Mouse (Mus musculus) stomach, embryonic 14.5 days (tissue): ENCODE measurements around the gene Upk3a. TPM values are rescaled to one million over a fixed set of nuclear protein-coding genes. Genes with fewer than 3 reads are reported as not detected.

Source experiments
- ATAC-seq: fragments of 200-750 bp; cut with Nextera tagmentation; 2 replicates; pipeline ENCODE4 v1.8.0; 2017; ENCODE audit warnings: low read depth, moderate TSS enrichment; ENCODE audit not compliant: insufficient number of reproducible peaks, insufficient read depth, low FRiP score
- H3K27ac ChIP-seq: fragments of 300-500 bp; sonication (generic); 2 replicates; pipeline ENCODE4 v1.5.1; 2014; ENCODE audit warnings: mild to moderate bottlenecking, low read length, moderate library complexity, mixed read lengths
- H3K27me3 ChIP-seq: fragments of 300-500 bp; sonication (generic); 2 replicates; pipeline ENCODE4 v1.6.1; 2014; ENCODE audit warnings: low read length, control low read depth, mixed read lengths; ENCODE audit not compliant: control insufficient read depth, insufficient read depth
- H3K36me3 ChIP-seq: fragments of 300-500 bp; sonication (generic); 2 replicates; pipeline ENCODE4 v1.6.1; 2014; ENCODE audit warnings: mild to moderate bottlenecking, control low read depth, low read length, moderate library complexity, mixed read lengths; ENCODE audit not compliant: control insufficient read depth, insufficient read depth
- H3K4me1 ChIP-seq: fragments of 300-500 bp; sonication (generic); 2 replicates; pipeline ENCODE4 v1.6.1; 2014; ENCODE audit warnings: low read length, control low read depth, mixed read lengths; ENCODE audit not compliant: control insufficient read depth, insufficient read depth
- H3K4me2 ChIP-seq: fragments of 300-500 bp; sonication (generic); replicated peaks from 2 replicates; pipeline ENCODE4 v1.6.1; 2014; ENCODE audit warnings: low read depth, low read length, control low read depth
- H3K4me3 ChIP-seq: fragments of 300-500 bp; sonication (generic); 2 replicates; pipeline ENCODE4 v1.5.1; 2014; ENCODE audit warnings: low read depth, low read length, control low read depth
- H3K9ac ChIP-seq: fragments of 300-500 bp; sonication (generic); replicated peaks from 2 replicates; pipeline ENCODE4 v1.6.1; 2014; ENCODE audit warnings: low read depth, mild to moderate bottlenecking, control low read depth, low read length, moderate library complexity, mixed read lengths
- H3K9me3 ChIP-seq: fragments of 300-500 bp; sonication (generic); 2 replicates; pipeline ENCODE4 v1.6.1; 2016; ENCODE audit warnings: low read depth, low read length, control low read depth; ENCODE audit not compliant: control insufficient read depth
- WGBS: fragments of 180-500 bp; shearing (Covaris S2); extraction: QIAGEN DNeasy Blood & Tissue Kit; methylation state at CpG from one replicate; pipeline ENCODE4 v1.1.7; 2014; 5-methylcytosine and 5-hydroxymethylcytosine counted together
- polyA plus RNA-seq: library from polyadenylated mRNA; unstranded; fragments of >200 nt; fragmentation: Nextera tagmentation; extraction: Ambion mirVana; gene quantifications from 2 replicates; pipeline ENCODE4 v1.2.1, GENCODE M21; 2014

The Upk3a gene
- polyA plus RNA-seq, 1 experiment from 2014 or later = 11.5 TPM

GRCm38 (mm10) chr15:84985516-84986160, 31.3 kb upstream of the Upk3a start:
- no peak overlapping the region for H3K4me2 ChIP-seq
- no peaks in the 10 kb centered on the region for H3K27me3 ChIP-seq
- no peak overlapping the region for H3K9ac ChIP-seq
- H3K36me3 ChIP-seq = no peaks in the 10 kb centered on the region
- no peaks in the 10 kb centered on the region for H3K9me3 ChIP-seq
- WGBS = 85% methylated on average over 12 of the region's 12 CpGs
- no peak overlapping the region for H3K27ac ChIP-seq
- H3K4me3 ChIP-seq = no peak overlapping the region
- no peak for ATAC-seq
- peaks cover 13% of the 10 kb centered on the region; the same call in 1 of the 2 replicates for H3K4me1 ChIP-seq

GRCm38 (mm10) chr15:84986171-84987019, 30.5 kb upstream of the Upk3a start:
- WGBS = 59% methylated on average over 4 of the region's 4 CpGs
- H3K27me3 ChIP-seq = no peaks in the 10 kb centered on the region
- ATAC-seq = no peak
- no peak overlapping the region for H3K27ac ChIP-seq
- H3K4me3 ChIP-seq = peak overlapping the region; percentile 74
- H3K4me2 ChIP-seq = peak overlapping the region; percentile 85
- peaks cover 13% of the 10 kb centered on the region; the same call in 1 of the 2 replicates for H3K4me1 ChIP-seq
- H3K9me3 ChIP-seq = no peaks in the 10 kb centered on the region
- H3K9ac ChIP-seq = peak overlapping the region; percentile 88; the same call in 1 of the 2 replicates
- no peaks in the 10 kb centered on the region for H3K36me3 ChIP-seq

DNA sequence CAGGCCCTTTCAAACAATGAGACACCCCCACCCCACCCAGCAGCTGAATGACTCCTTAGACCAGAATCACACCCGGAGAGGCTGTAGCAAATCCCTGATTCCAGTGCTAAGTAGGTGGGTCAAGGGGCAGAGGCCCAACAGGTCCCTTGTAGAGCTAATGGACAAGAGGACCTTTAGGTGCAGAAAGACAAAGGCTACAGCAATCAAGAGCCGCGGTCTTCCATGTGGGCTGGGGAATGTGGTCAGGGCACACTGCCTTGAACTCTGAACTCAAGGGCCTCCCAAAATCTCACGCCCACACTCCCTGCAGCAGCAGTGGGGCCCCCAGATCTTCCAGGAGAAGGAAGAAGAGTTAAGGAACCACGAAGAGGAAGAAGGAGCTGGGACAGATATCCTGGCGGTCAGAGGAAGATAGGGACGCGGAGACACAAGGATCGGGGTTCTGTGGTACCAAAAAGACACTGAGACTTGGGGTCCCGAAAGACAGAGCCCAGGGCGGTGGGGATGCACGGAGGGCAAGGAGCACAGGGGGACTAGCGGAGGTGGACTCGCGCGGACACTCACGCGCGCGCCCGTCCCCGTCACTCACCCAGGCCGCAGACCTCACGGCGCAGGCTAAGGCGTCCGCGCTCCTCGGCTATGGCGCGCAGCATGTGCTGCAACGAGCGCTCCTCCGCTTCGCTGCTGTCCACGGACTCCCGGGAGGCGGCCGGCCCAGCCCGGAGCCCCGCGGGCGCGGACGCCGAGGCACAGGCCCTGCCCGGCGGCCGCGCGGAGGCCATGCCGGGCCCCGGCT, 29.7 kb upstream of the Upk3a start:
- peak overlapping the region; percentile 85 for H3K4me2 ChIP-seq
- no peaks in the 10 kb centered on the region for H3K27me3 ChIP-seq
- no peaks in the 10 kb centered on the region for H3K36me3 ChIP-seq
- WGBS = under 1% methylated on average over 40 of the region's 53 CpGs
- H3K4me1 ChIP-seq = peaks cover 13% of the 10 kb centered on the region; the same call in 1 of the 2 replicates
- no peaks in the 10 kb centered on the region for H3K9me3 ChIP-seq
- peak overlapping the region; percentile 74 for H3K4me3 ChIP-seq
- peak overlapping the region; percentile 88 for H3K9ac ChIP-seq
- H3K27ac ChIP-seq = peak overlapping the region; percentile 48
- ATAC-seq = peak; percentile 66

DNA sequence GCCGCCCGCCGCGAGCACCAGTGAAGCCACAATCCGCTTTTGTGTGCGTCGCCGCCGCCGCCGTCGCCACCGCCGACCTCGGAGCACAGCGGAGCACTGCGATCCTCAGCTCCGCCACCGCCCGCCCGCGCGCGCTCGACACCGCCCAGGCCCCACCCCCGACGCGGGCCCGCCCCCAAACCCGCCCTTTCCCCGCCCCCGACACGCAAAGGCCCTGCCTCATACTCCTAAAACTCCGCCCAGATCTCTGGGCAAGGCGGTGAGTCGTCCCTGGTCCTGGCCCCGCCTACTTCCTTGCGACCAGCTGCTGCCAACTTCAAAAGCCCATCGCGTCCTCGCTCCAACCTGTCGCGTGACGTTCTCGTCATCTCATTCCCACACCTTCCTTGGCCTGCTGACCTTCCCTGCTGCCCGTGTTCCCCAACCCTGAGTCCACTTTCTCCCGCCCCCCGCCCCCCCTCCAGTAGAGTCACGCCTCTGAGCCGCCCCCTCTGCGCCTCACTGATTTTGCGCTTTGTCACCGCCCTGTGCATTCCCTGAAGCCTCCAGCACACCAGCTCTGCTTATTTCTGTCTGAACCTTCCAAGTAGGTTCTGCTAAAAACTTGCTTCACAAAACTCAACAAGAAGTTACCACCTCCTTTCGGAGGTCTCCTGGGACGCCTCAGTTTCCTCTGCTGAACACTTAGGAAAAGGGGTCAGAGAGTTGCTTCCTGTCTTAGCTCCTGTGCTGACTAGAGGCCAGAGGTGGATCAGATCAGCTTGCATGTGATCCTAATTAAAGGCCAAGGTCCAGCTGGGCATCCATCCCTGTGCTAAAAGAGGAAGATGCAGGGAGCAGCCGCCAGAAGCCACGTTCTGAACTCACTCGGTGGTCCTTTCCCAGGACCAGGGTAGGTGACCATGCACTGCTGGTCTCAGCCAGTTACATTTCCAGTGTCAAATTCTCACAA, 28.8 kb upstream of the Upk3a start, which contains the start of gene 5031439G07Rik:
Gene 5031439G07Rik (minus strand): TSS at position 678 of the 952 bp plus-strand sequence.
- peak within 1 kb of the TSS; percentile 88 for H3K9ac ChIP-seq
- H3K27ac ChIP-seq = peak within 1 kb of the TSS; percentile 48
- WGBS = 2% methylated on average over 50 of the region's 59 CpGs
- H3K4me2 ChIP-seq = peak within 1 kb of the TSS; percentile 85
- peak; percentile 90 for ATAC-seq
- no peaks in the 10 kb centered on the region for H3K27me3 ChIP-seq
- H3K4me1 ChIP-seq = peaks cover 13% of the 10 kb centered on the region; the same call in 1 of the 2 replicates
- H3K9me3 ChIP-seq = no peaks in the 10 kb centered on the region
- no peaks in the 10 kb centered on the region for H3K36me3 ChIP-seq
- H3K4me3 ChIP-seq = peak within 1 kb of the TSS; percentile 74

DNA sequence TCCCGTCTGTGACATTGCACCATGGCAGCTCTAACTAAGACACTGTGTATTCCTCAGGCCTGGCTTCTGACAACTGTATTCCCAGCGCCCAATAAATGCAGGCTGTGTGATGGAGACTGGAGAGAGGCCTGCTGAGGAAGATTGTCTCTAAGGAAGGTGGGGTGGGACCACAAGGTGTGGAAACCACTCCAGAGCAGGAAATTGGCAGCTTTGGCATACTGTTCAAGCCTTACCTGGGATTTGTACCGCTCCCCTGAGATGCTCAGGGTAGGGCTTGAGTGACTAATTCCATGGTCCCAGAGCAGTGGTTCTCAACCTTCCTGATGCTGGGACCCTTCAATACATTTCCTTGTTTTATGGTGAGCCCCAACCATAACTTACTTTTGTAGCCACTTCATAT, 27.8 kb upstream of the Upk3a start:
- WGBS = 82% methylated on average over 3 of the region's 3 CpGs
- H3K9me3 ChIP-seq = no peaks in the 10 kb centered on the region
- peaks cover 13% of the 10 kb centered on the region; the same call in 1 of the 2 replicates for H3K4me1 ChIP-seq
- H3K27ac ChIP-seq = no peak overlapping the region
- H3K4me2 ChIP-seq = no peak overlapping the region
- ATAC-seq = no peak
- H3K9ac ChIP-seq = no peak overlapping the region
- H3K36me3 ChIP-seq = no peaks in the 10 kb centered on the region
- no peaks in the 10 kb centered on the region for H3K27me3 ChIP-seq
- H3K4me3 ChIP-seq = no peak overlapping the region

DNA sequence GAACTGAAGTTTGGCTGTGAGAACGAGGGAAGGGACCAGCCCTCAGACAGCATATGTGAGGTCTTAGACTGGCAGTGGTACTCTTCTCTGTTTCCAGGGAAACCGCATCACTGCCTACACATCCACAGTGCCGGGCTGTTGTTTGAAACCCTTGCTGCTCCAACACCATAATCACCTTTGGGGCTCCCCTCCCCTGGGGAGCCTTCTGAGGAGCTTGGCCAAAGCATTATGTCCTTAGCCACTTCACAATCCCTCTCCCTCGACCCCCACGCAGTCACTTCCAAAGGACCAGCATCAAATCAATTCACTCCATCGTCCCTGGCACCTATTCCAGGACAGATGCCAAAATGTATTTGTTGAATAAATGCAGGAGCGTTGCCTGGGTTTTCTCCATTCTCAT, 27.2 kb upstream of the Upk3a start:
- H3K9ac ChIP-seq = no peak overlapping the region
- no peaks in the 10 kb centered on the region for H3K36me3 ChIP-seq
- peaks cover 13% of the 10 kb centered on the region; the same call in 1 of the 2 replicates for H3K4me1 ChIP-seq
- WGBS = 61% methylated on average over 7 of the region's 7 CpGs
- no peak overlapping the region for H3K4me3 ChIP-seq
- no peaks in the 10 kb centered on the region for H3K9me3 ChIP-seq
- no peak for ATAC-seq
- H3K27me3 ChIP-seq = no peaks in the 10 kb centered on the region
- no peak overlapping the region for H3K27ac ChIP-seq
- no peak overlapping the region for H3K4me2 ChIP-seq

GRCm38 (mm10) chr15:84994498-84994897, 22.4 kb upstream of the Upk3a start:
- no peak overlapping the region for H3K9ac ChIP-seq
- H3K4me3 ChIP-seq = no peak overlapping the region
- H3K9me3 ChIP-seq = no peaks in the 10 kb centered on the region
- no peak for ATAC-seq
- no peaks in the 10 kb centered on the region for H3K36me3 ChIP-seq
- no peaks in the 10 kb centered on the region for H3K27me3 ChIP-seq
- H3K4me1 ChIP-seq = no peaks in the 10 kb centered on the region
- H3K4me2 ChIP-seq = no peak overlapping the region
- WGBS = 28% methylated on average over 6 of the region's 6 CpGs
- H3K27ac ChIP-seq = no peak overlapping the region
